In genomic region chr2:124948812-124949211, GRCm38 (mm10) we compare ENCODE assay signal across 15 mouse cellular contexts.
DNase-seq lines count a peak whose midpoint lies in the region; ATAC-seq and TF ChIP-seq lines count a peak whose summit lies in the region.
"Had no signal": no experiment of that assay in that cellular context is flagged by ENCODE, and none has a peak within 500 bp of the region (broad histone marks: within the 10 kb centered on the region; RNA-seq: fewer than 3 reads in every experiment).

No protein-coding gene starts in this region.

- no peak for TF ChIP-seq CTCF in Patski (IDR thresholded peaks at IDR 0.05)
- TF ChIP-seq CTCF in brain, embryonic 14.5 days (IDR thresholded peaks at IDR 0.05; ENCODE audit: borderline replicate concordance, extremely low read depth, insufficient read depth, insufficient read length), result no peak

- H3K9me3 ChIP-seq in kidney, embryonic 15.5 days (replicated peaks), result no peaks in the 10 kb centered on the region
- H3K9me3 ChIP-seq: forebrain, embryonic 13.5 days; heart, embryonic 15.5 days; intestine, embryonic 15.5 days; midbrain, embryonic 12.5 days; stomach, embryonic 15.5 days had no signal

- peak; percentile 60 for DNase-seq in Patski (ENCODE audit: low read depth, low spot score)
- peak; percentile 40 for DNase-seq in brain, embryonic 14.5 days (ENCODE audit: low read depth)
- peak; percentile 53 for DNase-seq in lung, postnatal 25 days (ENCODE audit: low spot score)
- DNase-seq in urinary bladder, postnatal 14 days (ENCODE audit: low spot score), result no peak
- no peak for DNase-seq in frontal cortex, postnatal 14 days (ENCODE audit: low spot score in 2 of 2)
- no peak for DNase-seq in adrenal gland, adult 8-10 months
- DNase-seq: adrenal gland, postnatal 10 days; cerebellum, postnatal 36 days had no signal

- peak overlapping the region; percentile 43; the same call in 1 of the 2 replicates for H3K27ac ChIP-seq in kidney, embryonic 15.5 days
- H3K27ac ChIP-seq: forebrain, embryonic 13.5 days; heart, embryonic 15.5 days; intestine, embryonic 15.5 days; stomach, embryonic 15.5 days had no signal

- 0 out of 2 replicates have a peak, but pooled peaks cover 7% of the 10 kb centered on the region for H3K4me1 ChIP-seq in kidney, embryonic 15.5 days
- H3K4me1 ChIP-seq: heart, embryonic 15.5 days; intestine, embryonic 15.5 days; stomach, embryonic 15.5 days had no signal

- no peaks in the 10 kb centered on the region for H3K36me3 ChIP-seq in kidney, embryonic 15.5 days
- H3K36me3 ChIP-seq: heart, embryonic 15.5 days; intestine, embryonic 15.5 days; midbrain, embryonic 12.5 days; stomach, embryonic 15.5 days had no signal

- POLR2A ChIA-PET in Patski (lab: Charles Lee), result interaction anchor here (0.9 kb wide), 1 partner anchor 24 kb away, joined by 3 read pairs; no protein-coding TSS in a partner anchor

- in situ Hi-C loops in Patski (cut with MboI; ENCODE audit: low pct_unique_long_range_greater_than_20kb), result loop anchor here (25.0 kb wide), 1 partner anchor 1637 kb away; no protein-coding TSS in a partner anchor

- ATAC-seq in Patski, result peak; percentile 83
- ATAC-seq in kidney, embryonic 15.5 days (replicated peaks; ENCODE audit: low FRiP score), result peak; percentile 63; the same call in 1 of the 2 replicates
- ATAC-seq: forebrain, embryonic 13.5 days; intestine, embryonic 15.5 days had no signal

- no peak overlapping the region for H3K4me2 ChIP-seq in kidney, embryonic 15.5 days
- H3K4me2 ChIP-seq: forebrain, embryonic 13.5 days; heart, embryonic 15.5 days; intestine, embryonic 15.5 days; midbrain, embryonic 12.5 days; stomach, embryonic 15.5 days had no signal

- H3K27me3 ChIP-seq in Patski, result no peaks in the 10 kb centered on the region
- H3K27me3 ChIP-seq in kidney, embryonic 15.5 days, result no peaks in the 10 kb centered on the region
- H3K27me3 ChIP-seq: CH12.LX; forebrain, embryonic 13.5 days; heart, embryonic 15.5 days; intestine, embryonic 15.5 days; stomach, embryonic 15.5 days had no signal

- CTCF ChIA-PET in Patski (lab: Charles Lee), result no interaction called here

- H3K9ac ChIP-seq in kidney, embryonic 15.5 days, result no peak overlapping the region
- H3K9ac ChIP-seq: forebrain, embryonic 13.5 days; heart, embryonic 15.5 days; intestine, embryonic 15.5 days; midbrain, embryonic 12.5 days; stomach, embryonic 15.5 days had no signal

- no peak for TF ChIP-seq POLR2A in brain, embryonic 14.5 days (IDR thresholded peaks at IDR 0.05; ENCODE audit: borderline replicate concordance, extremely low read depth, insufficient read depth, insufficient read length, poor library complexity, severe bottlenecking)

- H3K4me3 ChIP-seq in kidney, embryonic 15.5 days (replicated peaks), result no peak overlapping the region
- H3K4me3 ChIP-seq: forebrain, embryonic 13.5 days; heart, embryonic 15.5 days; intestine, embryonic 15.5 days; midbrain, embryonic 12.5 days; stomach, embryonic 15.5 days had no signal

- 27% methylated on average over 9 of the region's 9 CpGs for WGBS in kidney, embryonic 15.5 days

Comparison
In these comparisons a context has a peak if more than half of its experiments do, and no peak if none do; other contexts are left out.
1. DNase-seq: peak in Patski (single experiment), brain, embryonic 14.5 days (single experiment) and lung, postnatal 25 days (single experiment); none in urinary bladder, postnatal 14 days (single experiment), frontal cortex, postnatal 14 days (0 of 2) and adrenal gland, adult 8-10 months (single experiment).